Mouse (Mus musculus): ENCODE measurements around the gene Ccdc88c.
A peak's percentile ranks its signal among the peaks of the same experiment; 100 is the strongest.

The Ccdc88c gene

DNA sequence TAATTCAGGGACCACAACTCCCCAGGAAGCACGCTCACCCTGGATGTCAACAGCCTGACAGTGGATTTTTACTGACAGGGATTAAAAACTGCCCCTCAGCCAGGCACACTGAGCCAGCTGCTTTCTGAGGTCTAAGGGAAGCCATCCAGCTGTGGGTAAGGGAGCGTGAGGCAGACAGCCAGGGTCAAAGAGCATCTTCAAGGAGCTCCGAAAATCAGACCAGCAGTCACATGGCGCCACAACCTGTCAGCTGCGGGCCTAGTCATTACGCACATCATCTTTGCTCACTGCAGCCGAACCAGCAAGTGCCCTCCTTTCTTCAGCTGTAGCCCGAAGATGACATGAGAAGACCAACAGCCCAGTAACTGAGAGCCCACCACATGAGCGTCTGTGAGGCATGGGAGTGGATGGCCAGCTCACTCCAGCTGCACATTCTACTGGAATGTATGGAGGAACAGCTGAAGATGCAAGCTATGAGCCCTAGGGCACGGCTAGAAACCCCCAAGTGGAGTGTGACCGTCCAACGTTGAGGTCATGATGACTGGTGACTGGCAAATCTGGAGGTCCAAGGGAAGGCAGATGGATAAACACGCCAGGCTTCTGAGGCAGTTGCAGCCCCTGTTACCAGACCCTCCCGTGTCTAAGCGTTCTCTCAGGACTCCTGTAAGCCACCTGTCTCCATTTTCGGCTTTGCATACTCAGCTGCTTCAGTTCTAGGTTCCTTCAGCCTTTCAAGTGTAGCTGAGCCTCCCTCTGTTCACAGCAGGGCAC lies 33.1 kb downstream of the Ccdc88c start:
- no peak for DNase-seq

DNA sequence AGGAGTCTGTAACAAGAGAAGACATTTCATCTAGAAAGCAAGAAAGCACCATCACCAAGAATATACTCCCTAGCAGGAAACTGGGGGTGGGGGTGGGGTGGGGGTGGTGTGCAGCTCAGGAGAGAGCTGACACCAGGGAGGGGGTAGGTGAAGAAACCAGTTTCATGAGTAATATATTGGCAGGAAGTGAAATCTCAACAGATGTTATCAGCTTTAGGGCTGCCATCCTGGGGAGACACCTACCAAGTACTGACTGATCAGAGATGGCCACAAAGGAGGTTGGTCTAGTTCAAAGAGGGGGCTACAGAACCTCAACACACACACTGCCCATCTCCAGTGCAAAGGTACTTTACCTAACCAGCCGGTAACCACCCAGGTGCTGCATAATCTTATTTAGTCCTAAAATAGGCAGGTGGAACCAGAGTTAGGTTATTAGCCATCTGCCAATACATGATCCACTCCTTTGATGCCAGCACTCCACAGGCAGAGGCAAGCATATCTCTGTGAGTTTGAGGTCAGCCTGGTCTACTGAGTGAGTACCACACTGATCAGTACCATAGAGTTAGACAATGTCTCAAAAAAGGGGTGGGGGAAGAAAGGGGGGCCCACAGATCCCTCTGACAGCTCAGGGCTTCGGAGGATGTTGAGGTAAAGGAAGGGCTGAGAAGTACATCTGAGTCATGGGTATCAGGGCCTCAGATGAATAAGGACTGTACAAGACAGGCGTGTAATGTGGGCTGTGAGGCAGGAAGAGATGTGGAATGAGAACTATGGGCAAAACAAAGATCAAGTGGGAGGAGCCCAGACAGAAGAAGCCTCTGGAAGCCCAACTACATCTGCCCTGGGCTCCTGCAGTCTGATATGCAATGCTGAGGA lies 34.5 kb downstream of the Ccdc88c start:
- DNase-seq: no peak

DNA sequence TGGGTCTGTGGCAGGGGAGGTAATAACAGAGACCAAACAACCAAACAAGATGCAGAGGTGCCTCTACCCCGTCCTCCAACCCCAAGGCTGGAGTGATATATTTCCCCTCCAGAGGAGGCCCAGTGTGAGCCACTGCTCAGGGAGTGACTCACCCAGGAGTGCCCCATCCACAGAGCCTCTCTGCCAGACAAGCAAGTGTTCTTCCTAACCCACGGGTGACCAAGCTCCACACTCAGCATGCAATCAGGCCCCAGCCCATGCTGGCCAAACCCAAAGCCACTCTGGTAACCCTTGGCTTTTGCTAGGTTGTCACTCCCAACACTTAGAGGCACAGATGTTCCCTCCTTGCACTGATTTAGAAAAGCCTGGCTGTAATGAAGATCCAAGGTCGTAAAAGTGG lies 35.7 kb downstream of the Ccdc88c start:
- DNase-seq: no peak

DNA sequence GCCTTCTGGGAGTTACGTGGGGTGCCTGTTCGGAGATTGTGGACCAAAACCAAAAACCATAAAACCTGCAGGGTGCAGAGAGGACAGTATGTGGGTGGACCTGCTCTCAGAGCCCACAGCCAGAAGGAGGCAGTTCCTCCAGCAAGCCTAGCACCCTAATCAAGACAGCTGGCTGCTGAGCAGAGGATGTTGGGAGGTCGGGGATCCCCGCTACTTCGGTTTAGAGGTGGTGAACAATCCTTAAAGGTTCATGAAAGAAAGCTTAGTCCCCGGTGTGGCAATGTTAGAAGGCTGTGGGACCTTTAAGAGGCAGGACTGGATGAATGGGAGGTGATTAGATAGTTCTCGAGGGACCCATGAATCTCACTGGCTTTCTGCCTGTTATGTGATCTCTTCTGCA lies 36.4 kb downstream of the Ccdc88c start:
- no peak for DNase-seq

GRCm38 (mm10) chr12:100991119-100991518 lies 37.7 kb downstream of the Ccdc88c start:
- no peak for DNase-seq

- DNase-seq: no peak
Observed at GRCm38 (mm10) chr12:100990291-100990690, 38.6 kb downstream of the Ccdc88c start.

GRCm38 (mm10) chr12:100989780-100990288 lies 39.0 kb downstream of the Ccdc88c start:
- DNase-seq: no peak

- peak; percentile 69 for DNase-seq
Observed at GRCm38 (mm10) chr12:100988324-100989130, 40.3 kb downstream of the Ccdc88c start.

GRCm38 (mm10) chr12:100986423-100986822 lies 42.4 kb downstream of the Ccdc88c start:
- DNase-seq: peak; percentile 23

- DNase-seq: no peak
Observed at GRCm38 (mm10) chr12:100985793-100986157, 43.1 kb downstream of the Ccdc88c start.

GRCm38 (mm10) chr12:100985050-100985792 lies 43.6 kb downstream of the Ccdc88c start:
- DNase-seq: no peak

DNA sequence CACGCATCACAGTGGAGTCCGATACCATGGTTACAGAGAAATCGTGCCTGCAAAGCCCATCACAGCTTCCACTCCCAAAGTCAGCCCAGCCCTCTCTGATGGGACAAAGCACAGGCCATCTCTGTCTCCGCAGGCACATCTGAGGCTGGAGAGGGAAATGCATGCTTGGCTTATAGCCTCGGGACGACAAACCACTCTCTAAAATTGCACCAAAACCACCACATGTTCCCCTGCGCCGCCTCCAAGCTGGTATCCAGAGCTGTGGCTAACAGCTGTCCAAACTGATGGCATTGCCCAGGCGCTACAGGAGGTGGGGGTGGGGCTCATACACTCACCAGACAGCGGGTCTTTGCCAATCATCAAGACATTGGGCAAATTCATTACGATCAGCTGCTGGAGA lies 45.3 kb downstream of the Ccdc88c start:
- no peak for DNase-seq

GRCm38 (mm10) chr12:100982217-100982616 lies 46.6 kb downstream of the Ccdc88c start:
- no peak for DNase-seq

- DNase-seq: no peak
Observed at GRCm38 (mm10) chr12:100980551-100981008, 48.3 kb downstream of the Ccdc88c start.

GRCm38 (mm10) chr12:100979616-100980015 lies 49.2 kb downstream of the Ccdc88c start:
- DNase-seq: no peak

DNA sequence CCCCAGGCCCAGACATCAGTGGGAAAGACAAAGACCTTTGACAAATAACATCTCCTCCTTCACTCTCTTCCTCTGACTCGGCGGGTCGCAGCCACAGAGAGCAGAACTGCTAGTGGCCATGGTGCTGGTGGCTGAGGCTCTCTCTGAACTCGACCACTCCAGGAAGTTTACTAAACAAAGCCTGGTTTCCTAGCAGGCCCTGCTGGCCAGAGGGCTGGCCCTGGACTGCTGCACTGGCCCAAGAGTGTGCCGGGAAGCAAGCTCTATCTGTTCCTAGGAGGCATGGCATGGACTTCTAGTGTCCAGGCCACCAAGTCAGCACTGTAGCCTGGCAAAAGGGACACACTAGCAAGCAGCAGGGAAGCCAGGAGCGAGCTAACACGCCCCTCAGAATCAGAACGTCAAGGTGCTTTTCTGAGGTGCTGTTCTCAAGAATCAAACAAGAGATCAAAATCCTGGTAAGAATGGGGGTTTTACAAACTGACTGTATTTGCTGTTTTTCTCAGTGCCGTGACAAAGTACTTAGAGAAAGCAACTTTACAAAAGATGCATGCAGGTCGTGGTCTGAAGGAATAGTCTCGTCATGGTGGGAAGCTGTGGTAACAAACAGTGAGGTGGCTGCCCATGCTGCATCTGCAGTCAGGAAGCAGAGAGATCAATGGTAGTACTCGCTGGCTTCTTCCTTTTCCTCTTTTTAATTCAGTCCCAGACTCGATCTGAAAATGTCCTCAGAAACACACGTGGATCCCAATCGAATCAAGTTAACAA lies 50.7 kb downstream of the Ccdc88c start:
- no peak for DNase-seq

- DNase-seq: no peak
Observed at GRCm38 (mm10) chr12:100977551-100977950, 51.3 kb downstream of the Ccdc88c start.

DNA sequence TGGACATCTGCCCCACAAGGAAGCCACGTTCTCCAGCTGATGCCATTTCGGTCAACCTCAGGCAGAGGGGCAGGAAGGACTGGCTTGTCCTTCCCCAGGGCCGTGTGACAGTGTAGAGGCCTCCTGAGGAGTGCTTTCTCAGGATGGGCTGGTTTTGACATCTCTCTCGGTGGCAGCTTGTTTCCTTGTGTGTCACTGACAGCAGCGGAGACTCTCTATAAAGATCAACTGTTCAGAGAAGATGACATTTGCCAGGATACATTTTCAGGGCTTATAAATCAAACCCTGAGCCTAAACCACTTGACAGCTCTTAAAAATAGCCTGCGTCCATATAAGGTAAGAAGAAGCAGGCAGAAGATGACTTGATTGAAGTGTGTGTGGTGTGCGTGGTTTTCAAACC lies 59.0 kb downstream of the Ccdc88c start:
- no peak for DNase-seq

- DNase-seq: no peak
Observed at GRCm38 (mm10) chr12:100967383-100967782, 61.5 kb downstream of the Ccdc88c start.

DNA sequence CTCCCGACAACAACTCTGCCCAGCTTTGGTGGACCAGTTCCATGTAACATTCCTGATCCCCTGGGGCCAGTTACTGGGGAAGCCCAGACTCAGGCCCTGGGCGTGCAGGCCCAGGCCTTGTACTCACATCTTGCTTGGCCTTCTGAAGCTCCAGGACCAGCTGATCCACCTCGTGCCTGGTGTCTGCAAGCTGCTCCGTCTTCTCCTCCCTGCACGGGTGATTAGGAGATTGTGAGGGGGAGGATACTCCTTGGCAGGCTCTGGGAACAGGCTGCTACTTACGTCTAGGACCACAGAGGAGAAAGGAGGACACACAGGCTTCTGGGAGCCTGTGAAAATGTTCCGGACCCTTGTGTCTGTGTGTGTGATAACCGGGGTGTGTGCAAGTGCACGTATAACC lies 62.6 kb downstream of the Ccdc88c start:
- DNase-seq: no peak

- no peak for DNase-seq
Observed at GRCm38 (mm10) chr12:100965298-100965697, 63.6 kb downstream of the Ccdc88c start.

Data from thymus, postnatal 25 days (tissue).